Mouse (Mus musculus) ovary, postnatal 36 days (tissue): ENCODE results near the gene Stx11.

Source experiments
- DNase-seq: peaks from one replicate; pipeline ENCODE4 v3.0.0; 2022; ENCODE audit warnings: low spot score, mixed read lengths

Gene Stx11

DNA sequence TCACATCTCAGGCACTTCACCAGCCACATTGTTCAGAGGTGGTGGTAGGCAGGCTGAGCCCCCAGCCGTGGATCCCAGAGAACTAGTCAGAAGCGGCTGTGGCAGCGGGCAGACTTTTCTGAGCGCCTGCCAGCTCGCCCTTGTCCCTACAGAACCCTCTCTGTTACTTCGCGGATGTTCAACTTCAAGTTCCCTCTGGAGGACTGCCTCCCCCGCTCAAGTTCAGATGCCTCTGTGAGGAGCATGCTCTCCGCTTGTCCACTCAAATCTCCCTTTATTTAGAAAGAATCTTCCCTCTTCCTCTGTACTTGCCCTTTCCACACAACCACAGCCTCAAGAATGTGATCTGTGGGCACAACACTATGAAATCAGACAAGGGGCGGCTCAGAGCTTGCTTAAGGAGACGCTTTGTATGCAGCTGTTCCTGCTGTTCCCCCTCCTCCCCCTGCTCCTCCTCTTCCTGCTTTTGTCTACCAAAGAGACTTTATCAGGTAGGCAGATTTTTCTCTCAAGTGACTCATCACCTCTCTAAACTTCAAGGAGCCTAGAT lies 52.0 kb downstream of the Stx11 start:
- peak; percentile 37 for DNase-seq

- DNase-seq, result no peak
Observed at GRCm38 (mm10) chr10:12911451-12911850, 52.6 kb downstream of the Stx11 start.

GRCm38 (mm10) chr10:12909891-12910290 lies 54.2 kb downstream of the Stx11 start:
- no peak for DNase-seq

GRCm38 (mm10) chr10:12909179-12909578 lies 54.9 kb downstream of the Stx11 start:
- DNase-seq, result no peak

- DNase-seq, result no peak
Observed at GRCm38 (mm10) chr10:12904140-12904528, 60.0 kb downstream of the Stx11 start.

DNA sequence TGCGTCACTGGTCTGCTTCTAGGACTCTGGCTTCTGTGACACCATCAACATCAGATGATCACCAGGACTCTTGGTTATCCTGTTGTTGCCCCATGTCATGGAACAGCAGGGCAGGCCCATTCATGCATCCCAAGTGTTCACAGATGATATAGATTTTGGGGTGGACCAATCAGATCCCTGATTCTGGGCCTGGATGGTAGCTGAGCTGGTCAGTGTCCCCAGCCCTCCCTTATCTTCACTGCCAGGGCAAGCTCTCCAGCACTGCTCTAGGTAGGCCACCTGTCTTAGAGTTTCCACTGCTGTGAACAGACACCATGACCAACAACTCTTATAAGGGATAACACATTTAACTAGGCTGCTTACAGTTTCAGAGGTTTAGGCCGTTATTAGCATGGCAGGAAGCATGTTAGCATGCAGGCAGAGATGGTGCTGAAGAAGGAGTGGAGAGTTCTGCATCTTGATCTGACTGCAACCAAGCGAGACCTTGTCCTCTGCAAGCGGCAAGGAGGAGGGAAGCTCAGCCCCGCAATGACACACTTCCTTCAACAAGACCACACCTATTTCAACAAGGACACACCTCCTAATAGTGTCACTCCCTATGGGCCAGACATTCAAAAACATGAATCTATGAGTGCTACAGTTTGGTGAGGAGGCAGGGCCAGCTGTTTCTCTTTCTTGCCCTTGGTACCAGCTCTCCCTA lies 60.5 kb downstream of the Stx11 start:
- no peak for DNase-seq

GRCm38 (mm10) chr10:12899901-12900300 lies 64.2 kb downstream of the Stx11 start:
- no peak for DNase-seq

DNA sequence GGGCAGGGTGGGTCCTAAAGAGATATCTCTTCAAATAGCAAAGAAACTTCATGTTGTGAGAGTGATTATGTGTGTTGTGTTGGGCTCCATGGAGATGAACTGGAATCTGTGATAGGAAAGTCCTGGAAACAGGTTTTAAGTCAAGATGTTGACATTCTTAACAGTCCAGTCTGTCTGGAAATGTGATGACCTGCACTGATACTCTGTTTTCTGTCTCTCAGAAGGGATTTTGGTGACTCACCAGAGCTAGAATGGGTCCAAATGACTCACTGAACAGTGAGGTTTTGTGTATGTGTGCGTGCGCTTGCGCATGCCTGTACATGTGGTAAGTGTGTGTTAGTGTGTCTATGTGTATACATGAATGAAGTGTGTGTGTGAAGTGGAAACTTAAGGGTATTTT lies 70.8 kb downstream of the Stx11 start:
- no peak for DNase-seq

GRCm38 (mm10) chr10:12888373-12888772 lies 75.7 kb downstream of the Stx11 start:
- DNase-seq, result no peak
